Mouse (Mus musculus) midbrain, embryonic 11.5 days (tissue): ENCODE data around the gene Zbtb32. TPM values are rescaled to one million over a fixed set of nuclear protein-coding genes. Genes with fewer than 3 reads are reported as not detected.

Experiments
- ATAC-seq: fragments of 200-750 bp; cut with Nextera tagmentation; 2 replicates; pipeline ENCODE4 v1.8.0; 2017; ENCODE audit warnings: moderate TSS enrichment, moderate library complexity; ENCODE audit not compliant: low FRiP score
- DNase-seq: peaks from one replicate; pipeline ENCODE4 v3.0.0; 2015; ENCODE audit warnings: low spot score; ENCODE audit errors: missing footprints
- H3K27ac ChIP-seq: fragments of 300-500 bp; sonication (generic); 2 replicates; pipeline ENCODE4 v1.5.1; 2014; ENCODE audit warnings: low read depth, low read length
- H3K27me3 ChIP-seq: fragments of 300-500 bp; sonication (generic); 2 replicates; pipeline ENCODE4 v1.6.1; 2014; ENCODE audit warnings: mild to moderate bottlenecking, low read length, moderate library complexity, mixed read lengths; ENCODE audit not compliant: control insufficient read depth, insufficient read depth
- H3K36me3 ChIP-seq: fragments of 300-500 bp; sonication (generic); 2 replicates; pipeline ENCODE4 v1.6.1; 2014; ENCODE audit warnings: mild to moderate bottlenecking, low read length, moderate library complexity, mixed read lengths; ENCODE audit not compliant: control insufficient read depth, insufficient read depth
- H3K4me1 ChIP-seq: fragments of 300-500 bp; sonication (generic); 2 replicates; pipeline ENCODE4 v1.6.1; 2014; ENCODE audit warnings: low read length; ENCODE audit not compliant: control insufficient read depth, insufficient read depth
- H3K4me2 ChIP-seq: fragments of 300-500 bp; sonication (generic); 2 replicates; pipeline ENCODE4 v1.6.1; 2014; ENCODE audit warnings: mild to moderate bottlenecking, moderate library complexity
- H3K4me3 ChIP-seq: fragments of 300-500 bp; sonication (generic); 2 replicates; pipeline ENCODE4 v1.5.1; 2014; ENCODE audit warnings: low read depth, low read length
- H3K9ac ChIP-seq: fragments of 300-500 bp; sonication (generic); 2 replicates; pipeline ENCODE4 v1.6.1; 2014; ENCODE audit warnings: low read length
- H3K9me3 ChIP-seq: fragments of 300-500 bp; sonication (generic); 2 replicates; pipeline ENCODE4 v1.6.1; 2016; ENCODE audit warnings: low read length; ENCODE audit not compliant: control insufficient read depth
- WGBS: fragments of 180-500 bp; shearing (Covaris S2); extraction: QIAGEN DNeasy Blood & Tissue Kit; methylation state at CpG from one replicate; pipeline ENCODE4 v1.1.7; 2014; 5-methylcytosine and 5-hydroxymethylcytosine counted together
- polyA plus RNA-seq: library from polyadenylated mRNA; unstranded; fragments of >200 nt; fragmentation: Nextera tagmentation; extraction: Ambion mirVana; gene quantifications from 2 replicates; pipeline ENCODE4 v1.2.1, GENCODE M21; 2014

Zbtb32 gene
- polyA plus RNA-seq, 1 experiment from 2014 or later = 0.25 TPM

DNA sequence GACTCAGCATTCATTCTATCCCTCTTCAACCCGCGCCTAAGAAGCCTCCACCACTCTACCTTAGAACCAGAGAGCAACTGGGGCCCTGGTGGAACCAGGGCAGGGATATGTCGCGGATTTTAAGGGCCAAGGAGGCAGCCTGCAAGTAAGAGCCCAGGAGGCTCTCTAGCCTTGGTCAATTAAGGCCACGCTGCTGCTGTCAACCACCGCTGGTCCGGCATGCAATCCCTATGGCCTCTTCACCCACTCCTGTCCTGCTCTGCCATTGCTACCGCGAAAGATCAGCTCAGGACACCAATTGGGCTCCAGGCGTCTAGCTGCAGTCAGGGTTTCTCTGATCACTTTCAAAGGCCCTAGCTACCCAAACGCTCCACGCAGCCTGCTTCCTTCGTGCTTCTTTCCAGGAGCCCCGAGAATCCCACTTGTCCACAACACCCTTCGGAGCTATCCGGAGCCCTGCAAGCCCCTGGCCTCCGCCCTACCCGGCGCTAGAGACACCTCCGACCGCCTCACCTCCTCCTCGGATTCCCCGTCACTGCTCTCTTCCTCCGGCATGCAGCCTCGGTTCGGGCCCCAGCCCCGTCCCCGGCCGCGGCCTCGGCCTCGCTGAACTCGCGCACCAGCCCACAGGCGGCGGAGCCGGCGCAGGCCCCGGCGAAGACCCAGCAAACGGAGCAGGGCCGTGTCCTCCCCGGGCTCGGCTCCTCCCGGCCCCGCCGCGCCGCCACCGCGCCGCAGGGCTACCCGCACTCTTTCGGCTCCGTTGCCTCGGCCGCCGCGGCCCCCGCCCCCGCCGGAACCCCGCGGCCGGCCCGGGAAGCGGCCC, 10.7 kb downstream of the Zbtb32 start:
- peak overlapping the region; percentile 80 for H3K27ac ChIP-seq
- WGBS = under 1% methylated on average over 55 of the region's 67 CpGs
- ATAC-seq = peak; percentile 59
- H3K4me2 ChIP-seq = peak overlapping the region; percentile 86
- peak; percentile 95 for DNase-seq
- H3K9ac ChIP-seq = peak overlapping the region; percentile 97
- no peaks in the 10 kb centered on the region for H3K27me3 ChIP-seq
- H3K4me3 ChIP-seq = peak overlapping the region; percentile 96
- H3K4me1 ChIP-seq = peaks cover 17% of the 10 kb centered on the region
- H3K36me3 ChIP-seq = peaks cover 19% of the 10 kb centered on the region; the same call in 1 of the 2 replicates
- H3K9me3 ChIP-seq = no peaks in the 10 kb centered on the region

DNA sequence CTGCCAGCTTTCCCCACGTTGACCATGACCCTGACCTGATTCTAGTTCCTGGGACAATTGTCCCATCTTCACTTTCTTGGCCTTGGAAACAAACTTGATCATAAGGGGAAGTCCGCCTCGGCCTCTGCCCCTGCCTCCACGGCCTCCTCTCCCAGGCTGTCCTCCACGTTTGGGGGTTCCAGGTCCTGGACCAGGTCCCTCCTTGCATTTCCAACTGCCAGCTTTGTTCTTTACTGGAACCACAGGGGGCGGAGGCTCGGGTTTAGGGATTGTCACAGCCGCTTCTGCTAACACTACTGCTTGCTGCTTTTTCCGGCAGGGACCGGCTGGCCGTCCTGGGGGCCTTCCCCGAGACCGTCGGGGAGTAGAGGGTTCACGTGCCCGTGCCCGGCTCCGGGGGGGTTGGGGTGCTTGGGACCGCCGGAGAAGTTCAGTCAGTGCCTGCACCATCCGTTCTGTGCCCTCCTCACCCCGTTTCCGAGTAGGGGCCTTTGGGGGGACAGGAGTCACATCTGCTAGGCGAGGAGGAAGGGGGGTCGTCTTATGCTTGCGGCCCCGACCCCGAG, 12.2 kb downstream of the Zbtb32 start:
- H3K9ac ChIP-seq = peak overlapping the region; percentile 97; the same call in 1 of the 2 replicates
- H3K9me3 ChIP-seq = no peaks in the 10 kb centered on the region
- H3K27me3 ChIP-seq = no peaks in the 10 kb centered on the region
- peaks cover 17% of the 10 kb centered on the region for H3K4me1 ChIP-seq
- H3K36me3 ChIP-seq = peaks cover 24% of the 10 kb centered on the region
- ATAC-seq (no peak), DNase-seq (peak; percentile 67)
- H3K4me2 ChIP-seq = peak overlapping the region; percentile 86
- H3K4me3 ChIP-seq = no peak overlapping the region
- H3K27ac ChIP-seq = no peak overlapping the region
- 89% methylated on average over 28 of the region's 28 CpGs for WGBS

DNA sequence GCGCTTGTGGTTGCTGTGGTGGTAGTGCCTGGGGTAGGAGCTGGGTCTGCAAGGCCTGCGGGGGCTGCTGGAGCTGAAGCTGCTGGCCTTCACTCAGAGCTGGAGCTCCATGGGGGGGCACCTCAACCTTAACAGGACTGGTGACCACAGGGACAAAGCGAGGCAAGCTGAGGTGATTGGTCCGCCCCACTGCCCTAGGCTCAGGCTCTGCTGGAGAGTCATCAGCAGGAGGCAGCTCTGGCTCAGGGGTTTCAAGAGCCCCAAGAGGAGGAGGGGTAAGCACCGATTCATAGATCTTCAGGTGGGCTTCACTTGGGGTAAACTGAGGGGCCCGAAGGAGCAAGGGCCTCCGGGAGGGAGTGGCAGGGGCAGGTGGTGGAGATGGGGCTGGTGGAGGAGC, 13.5 kb downstream of the Zbtb32 start:
- Histone ChIP-seq H3K4me3 (no peak overlapping the region), H3K4me1 (peaks cover 17% of the 10 kb centered on the region), H3K27ac (no peak overlapping the region), H3K4me2 (no peak overlapping the region), H3K27me3 (no peaks in the 10 kb centered on the region), H3K9ac (no peak overlapping the region), H3K36me3 (peaks cover 32% of the 10 kb centered on the region), H3K9me3 (no peaks in the 10 kb centered on the region)
- ATAC-seq (no peak), DNase-seq (peak; percentile 21)
- 94% methylated on average over 7 of the region's 7 CpGs for WGBS

DNA sequence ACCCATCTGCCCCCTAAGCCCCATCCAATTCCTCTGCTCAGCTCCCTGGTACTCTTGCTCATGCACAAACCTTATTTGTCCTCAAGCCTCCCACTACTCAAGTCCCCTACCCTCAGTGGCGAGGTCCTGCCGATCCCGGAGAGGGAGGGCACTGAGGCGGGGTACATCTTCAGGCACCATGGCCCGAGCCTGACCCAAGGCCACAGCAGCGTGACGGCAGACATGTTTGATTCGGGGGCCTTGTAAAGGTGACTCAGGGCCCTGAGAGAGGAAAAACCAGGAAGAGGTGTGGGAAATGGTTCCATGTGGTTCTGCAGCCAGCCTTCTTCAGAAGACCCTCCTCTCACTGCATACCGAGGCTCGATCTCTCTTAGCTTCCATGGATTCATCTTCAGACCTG, 14.4 kb downstream of the Zbtb32 start:
- peaks cover 12% of the 10 kb centered on the region for H3K4me1 ChIP-seq
- no peaks in the 10 kb centered on the region for H3K9me3 ChIP-seq
- no peak overlapping the region for H3K4me2 ChIP-seq
- ATAC-seq (no peak), DNase-seq (peak; percentile 69)
- no peak overlapping the region for H3K9ac ChIP-seq
- peaks cover 37% of the 10 kb centered on the region for H3K36me3 ChIP-seq
- WGBS = 93% methylated on average over 10 of the region's 10 CpGs
- no peak overlapping the region for H3K27ac ChIP-seq
- no peak overlapping the region for H3K4me3 ChIP-seq
- no peaks in the 10 kb centered on the region for H3K27me3 ChIP-seq

DNA sequence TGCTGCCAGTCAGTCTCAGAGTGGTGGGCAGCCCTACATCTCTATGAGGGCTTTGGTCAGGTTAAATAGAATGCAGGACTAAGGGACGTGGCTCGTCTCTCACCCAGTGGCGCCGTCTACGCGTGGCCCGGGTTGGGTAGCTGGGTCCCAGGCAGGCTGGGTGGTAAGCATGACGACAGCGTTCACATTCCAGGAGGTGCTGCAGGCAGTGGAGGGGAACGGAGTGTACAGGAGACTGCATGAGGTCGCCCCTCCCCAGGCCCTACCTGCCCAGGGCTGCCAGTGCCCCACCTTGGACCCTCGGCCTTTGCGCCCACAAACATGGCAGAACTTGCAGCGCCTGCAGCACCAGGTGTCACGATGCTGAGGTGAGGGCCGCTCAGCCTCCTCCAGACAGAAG, 17.2 kb downstream of the Zbtb32 start:
- DNase-seq (peak; percentile 10), ATAC-seq (no peak)
- no peak overlapping the region for H3K27ac ChIP-seq
- no peaks in the 10 kb centered on the region for H3K9me3 ChIP-seq
- peaks cover 58% of the 10 kb centered on the region for H3K36me3 ChIP-seq
- H3K9ac ChIP-seq = no peak overlapping the region
- no peaks in the 10 kb centered on the region for H3K4me1 ChIP-seq
- H3K4me2 ChIP-seq = no peak overlapping the region
- 97% methylated on average over 16 of the region's 16 CpGs for WGBS
- H3K4me3 ChIP-seq = no peak overlapping the region
- no peaks in the 10 kb centered on the region for H3K27me3 ChIP-seq

DNA sequence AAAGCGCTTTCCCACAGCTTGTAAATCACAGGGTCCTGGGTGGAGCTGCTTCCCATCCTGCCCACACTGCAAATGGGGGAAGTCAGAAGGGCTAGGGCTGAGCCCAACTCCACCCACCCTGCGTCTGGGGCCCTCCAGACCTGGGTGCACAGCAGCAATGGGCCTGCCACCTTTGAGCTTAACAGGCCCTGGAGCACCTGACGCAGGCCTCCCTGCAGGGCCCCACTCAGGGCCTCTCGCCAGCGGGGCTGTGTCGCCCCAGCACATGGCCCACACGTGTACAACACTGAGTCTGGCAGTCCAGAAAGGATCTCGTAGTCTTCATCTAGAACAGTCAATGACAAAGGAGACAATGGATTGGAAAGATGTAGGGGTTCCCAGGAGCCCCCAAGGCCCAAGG, 18.8 kb downstream of the Zbtb32 start:
- ATAC-seq (no peak), DNase-seq (peak; percentile 51)
- no peaks in the 10 kb centered on the region for H3K27me3 ChIP-seq
- H3K36me3 ChIP-seq = peaks cover 58% of the 10 kb centered on the region
- no peak overlapping the region for H3K9ac ChIP-seq
- H3K4me1 ChIP-seq = no peaks in the 10 kb centered on the region
- no peak overlapping the region for H3K27ac ChIP-seq
- no peak overlapping the region for H3K4me2 ChIP-seq
- WGBS = 95% methylated on average over 8 of the region's 8 CpGs
- H3K9me3 ChIP-seq = no peaks in the 10 kb centered on the region
- no peak overlapping the region for H3K4me3 ChIP-seq

DNA sequence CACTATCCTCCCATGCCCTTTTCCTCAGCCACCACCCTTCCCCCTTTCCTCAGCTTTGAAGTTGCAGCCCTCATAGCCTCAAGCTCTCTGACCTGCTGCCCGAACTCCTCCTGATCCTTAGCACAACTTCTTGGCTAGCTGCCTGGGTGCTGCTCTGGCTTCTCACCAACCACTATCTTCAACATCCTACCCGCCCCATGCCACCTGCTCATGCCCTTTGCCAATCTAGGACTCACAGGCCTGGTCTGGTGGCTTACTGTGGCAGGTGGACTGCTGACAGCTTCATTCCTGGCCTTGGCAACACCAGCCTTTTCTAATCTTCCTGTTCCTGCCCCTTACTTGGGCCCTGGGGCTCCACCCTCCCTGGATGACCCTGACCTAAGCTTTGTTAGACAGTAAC, 25.7 kb downstream of the Zbtb32 start:
- Histone ChIP-seq H3K4me3 (no peak overlapping the region), H3K9me3 (no peaks in the 10 kb centered on the region), H3K4me1 (no peaks in the 10 kb centered on the region), H3K36me3 (peaks cover 69% of the 10 kb centered on the region), H3K27me3 (no peaks in the 10 kb centered on the region), H3K9ac (no peak overlapping the region), H3K4me2 (no peak overlapping the region), H3K27ac (no peak overlapping the region)
- no peak for ATAC-seq
- 87% methylated on average over 2 of the region's 2 CpGs for WGBS
- no peak for DNase-seq

DNA sequence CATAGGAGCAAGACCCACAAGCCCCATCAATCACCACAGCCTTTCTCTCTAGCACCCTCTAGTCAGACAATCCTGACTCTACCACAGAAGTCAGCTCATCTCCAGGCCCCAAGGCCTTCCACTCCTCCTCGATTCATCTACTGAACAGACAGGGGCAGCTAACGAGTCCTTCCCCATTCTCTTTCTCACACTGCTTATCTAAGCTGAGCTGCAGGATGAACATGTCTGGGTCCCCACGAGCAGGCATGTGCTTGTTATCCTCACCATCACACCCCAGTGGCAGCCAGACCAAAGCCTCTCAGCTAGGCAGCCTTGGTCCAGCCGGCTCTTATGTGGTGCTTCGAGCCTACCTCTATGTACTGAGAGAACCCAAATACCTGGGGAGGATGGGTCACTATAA, 26.3 kb downstream of the Zbtb32 start:
- DNase-seq (no peak), ATAC-seq (no peak)
- peaks cover 67% of the 10 kb centered on the region for H3K36me3 ChIP-seq
- H3K27me3 ChIP-seq = no peaks in the 10 kb centered on the region
- H3K9me3 ChIP-seq = no peaks in the 10 kb centered on the region
- no peaks in the 10 kb centered on the region for H3K4me1 ChIP-seq
- no peak overlapping the region for H3K4me3 ChIP-seq
- no peak overlapping the region for H3K27ac ChIP-seq
- H3K9ac ChIP-seq = no peak overlapping the region
- no peak overlapping the region for H3K4me2 ChIP-seq
- 87% methylated on average over 5 of the region's 5 CpGs for WGBS

DNA sequence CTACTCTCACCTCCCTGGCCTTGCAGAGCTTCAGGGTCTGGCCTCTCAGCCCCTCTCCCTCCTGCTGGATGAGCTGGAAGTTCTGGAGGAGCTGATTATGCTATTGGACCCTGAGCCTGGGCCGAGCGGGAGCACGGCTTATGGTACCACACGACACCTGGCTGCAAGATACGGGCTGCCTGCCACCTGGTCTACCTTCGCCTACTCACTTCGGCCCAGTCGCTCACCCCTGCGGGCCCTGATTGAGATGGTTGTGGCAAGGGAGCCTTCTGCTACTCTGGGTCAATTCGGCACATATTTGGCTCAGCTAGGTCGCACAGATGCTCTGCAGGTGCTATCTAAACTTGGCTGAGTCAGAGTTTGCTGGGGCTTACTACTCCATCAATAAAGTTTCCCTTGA, 31.2 kb downstream of the Zbtb32 start:
- 91% methylated on average over 11 of the region's 11 CpGs for WGBS
- H3K9ac ChIP-seq = no peak overlapping the region
- DNase-seq = no peak

More for the DNA sequence above, 31.2 kb downstream of the Zbtb32 start:
- Histone ChIP-seq H3K4me1 (peaks cover 5% of the 10 kb centered on the region), H3K27ac (no peak overlapping the region), H3K9me3 (no peaks in the 10 kb centered on the region), H3K27me3 (no peaks in the 10 kb centered on the region), H3K4me2 (no peak overlapping the region), H3K4me3 (no peak overlapping the region), H3K36me3 (peaks cover 33% of the 10 kb centered on the region)
- no peak for ATAC-seq
